In the genomic region with DNA sequence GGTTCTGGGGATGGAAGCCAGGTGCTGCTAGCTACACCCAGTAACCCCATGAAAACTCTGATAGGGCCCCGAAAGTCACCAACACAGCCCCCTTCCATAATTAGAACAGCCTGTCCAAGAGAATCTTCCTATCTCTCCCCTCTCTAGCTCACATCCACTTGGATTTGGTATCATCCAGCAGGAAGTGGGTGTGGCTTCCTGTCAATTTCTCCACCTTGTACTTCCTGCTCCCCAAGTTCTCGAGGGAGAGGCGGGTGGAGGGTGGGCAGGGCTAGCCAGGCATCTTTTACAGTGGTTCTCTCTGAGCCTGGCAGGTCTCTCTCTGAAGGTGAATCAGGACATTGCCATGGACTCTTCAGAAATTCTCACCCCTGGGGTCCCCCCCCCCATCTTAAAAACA, we compare ENCODE assay signal across 8 mouse cellular contexts. TPM values are rescaled to one million over a fixed set of nuclear protein-coding genes. Genes with fewer than 3 reads are reported as not detected.
DNase-seq lines count a peak whose midpoint lies in the region; ATAC-seq lines count a peak whose summit lies in the region.

No protein-coding gene starts in this region.

- no peak overlapping the region for H3K4me3 ChIP-seq in heart, embryonic 10.5 days
- no peak overlapping the region for H3K4me3 ChIP-seq in kidney, embryonic 15.5 days (replicated peaks)

- H3K4me1 ChIP-seq in heart, embryonic 10.5 days: 0 out of 2 replicates have a peak, but pooled peaks cover 3% of the 10 kb centered on the region
- H3K4me1 ChIP-seq in kidney, embryonic 15.5 days: peaks cover 28% of the 10 kb centered on the region

- no peaks in the 10 kb centered on the region for H3K36me3 ChIP-seq in heart, embryonic 10.5 days
- H3K36me3 ChIP-seq in kidney, embryonic 15.5 days: no peaks in the 10 kb centered on the region

- no peak overlapping the region for H3K4me2 ChIP-seq in kidney, embryonic 15.5 days

- DNase-seq in heart, adult 8-10 months (ENCODE audit: low spot score): peak; percentile 51
- no peak for DNase-seq in heart, embryonic 10.5 days (ENCODE audit: low spot score)
- DNase-seq in ZHBTc4 (ENCODE audit: low read depth, low spot score): peak; percentile 21
- DNase-seq in lung, postnatal 25 days (ENCODE audit: low spot score): peak; percentile 49
- DNase-seq in left cerebral cortex, postnatal 36 days (ENCODE audit: low spot score in 2 of 2): no peak
- no peak for DNase-seq in Muller cell, postnatal 12 days (ENCODE audit: inconsistent ontology term)
- no peak for DNase-seq in gastrocnemius, postnatal 36 days

- no peaks in the 10 kb centered on the region for H3K9me3 ChIP-seq in heart, embryonic 10.5 days
- no peaks in the 10 kb centered on the region for H3K9me3 ChIP-seq in kidney, embryonic 15.5 days (replicated peaks)

- intact Hi-C loops in left cerebral cortex, postnatal 36 days (cut with DNase I): no loop called here
- intact Hi-C loops in gastrocnemius, postnatal 36 days (cut with DNase I): no loop called here

- no peak for ATAC-seq in kidney, embryonic 15.5 days (replicated peaks; ENCODE audit: low FRiP score)

- H3K27me3 ChIP-seq in heart, embryonic 10.5 days (ENCODE audit: insufficient read depth, poor library complexity, severe bottlenecking): peaks cover 72% of the 10 kb centered on the region; the same call in 1 of the 2 replicates
- peaks cover 48% of the 10 kb centered on the region for H3K27me3 ChIP-seq in kidney, embryonic 15.5 days

- 54% methylated on average over 3 of the region's 3 CpGs for WGBS in heart, embryonic 10.5 days
- 46% methylated on average over 3 of the region's 3 CpGs for WGBS in kidney, embryonic 15.5 days

- H3K27ac ChIP-seq in heart, embryonic 10.5 days: no peak overlapping the region
- peak overlapping the region; percentile 56; the same call in 1 of the 2 replicates for H3K27ac ChIP-seq in kidney, embryonic 15.5 days

- no peak overlapping the region for H3K9ac ChIP-seq in kidney, embryonic 15.5 days

RNA-seq across cellular contexts. Expression of a gene that starts 35.7 kb away (rescaled TPM):
- total RNA-seq in heart, adult 8-10 months (2022): 100 to 1,000 TPM; 112 to 195 (median 144) TPM
- 101 and 118 TPM in 2 replicates for polyA plus RNA-seq in heart, embryonic 10.5 days (2016; fragmentation: Nextera tagmentation; extraction: Ambion mirVana)
- polyA plus RNA-seq in kidney, embryonic 15.5 days (2015; fragmentation: Nextera tagmentation; extraction: Ambion mirVana): 130 and 133 TPM in 2 replicates
- total RNA-seq in left cerebral cortex, postnatal 36 days (2021): 100 to 1,000 TPM; 154 to 194 TPM
- 100 to 1,000 TPM in 1 of 2 experiments, 10 to 100 TPM in 1; 91.8 to 165 TPM for total RNA-seq in gastrocnemius, postnatal 36 days (2021)

Comparison
In these comparisons a context has a peak if more than half of its experiments do, and no peak if none do; other contexts are left out.
1. DNase-seq: peak in heart, adult 8-10 months (single experiment), ZHBTc4 (single experiment) and lung, postnatal 25 days (single experiment); none in heart, embryonic 10.5 days (single experiment), left cerebral cortex, postnatal 36 days (0 of 2), Muller cell, postnatal 12 days (single experiment) and gastrocnemius, postnatal 36 days (0 of 2).